Mouse (Mus musculus) Muller cell, postnatal 12 days (primary cell): ENCODE data around the gene Mapk8ip2.

Experiments used
- DNase-seq: peaks from one replicate; pipeline ENCODE4 v3.0.0-alpha.2; 2015; ENCODE audit errors: inconsistent ontology term

The Mapk8ip2 gene

DNA sequence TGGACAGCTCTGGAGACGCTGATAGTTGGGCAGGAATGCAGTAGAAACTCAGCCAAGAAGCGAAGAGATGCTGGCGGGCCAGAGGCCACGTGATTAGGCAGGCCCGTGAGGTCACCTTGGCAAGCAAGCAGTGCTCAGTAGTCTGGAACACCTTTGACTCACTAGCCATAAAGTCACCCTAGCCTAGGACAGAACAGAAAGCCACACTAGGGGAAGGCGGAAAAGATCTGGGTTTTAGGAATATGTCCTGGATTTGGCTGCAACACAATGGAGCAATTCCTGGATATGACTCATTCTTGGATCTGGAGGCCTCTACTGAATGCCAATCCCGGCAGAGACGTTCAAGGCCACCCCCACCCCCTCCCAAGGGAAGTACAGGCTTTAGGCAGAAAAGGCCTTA, 26.9 kb downstream of the Mapk8ip2 start:
- peak; percentile 83 for DNase-seq

DNA sequence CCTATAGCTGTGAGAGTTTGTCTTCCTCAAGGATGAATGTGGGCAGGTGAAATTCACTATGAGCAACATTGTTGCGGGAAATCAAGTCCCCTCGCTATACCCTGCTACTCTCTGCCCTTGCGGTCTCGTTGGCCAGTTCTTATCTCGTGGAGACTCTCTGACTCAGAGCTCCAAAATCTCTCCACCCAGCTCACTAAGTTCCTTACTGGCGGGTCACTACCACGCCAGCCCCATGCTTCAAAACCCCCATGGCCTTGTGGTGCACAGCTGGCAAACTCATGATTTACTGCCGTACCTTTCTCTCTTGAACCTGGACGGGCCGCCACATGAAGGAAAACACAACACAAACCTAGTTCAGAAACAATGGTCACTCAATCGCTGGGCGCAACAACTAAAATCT, 34.5 kb downstream of the Mapk8ip2 start:
- no peak for DNase-seq

DNA sequence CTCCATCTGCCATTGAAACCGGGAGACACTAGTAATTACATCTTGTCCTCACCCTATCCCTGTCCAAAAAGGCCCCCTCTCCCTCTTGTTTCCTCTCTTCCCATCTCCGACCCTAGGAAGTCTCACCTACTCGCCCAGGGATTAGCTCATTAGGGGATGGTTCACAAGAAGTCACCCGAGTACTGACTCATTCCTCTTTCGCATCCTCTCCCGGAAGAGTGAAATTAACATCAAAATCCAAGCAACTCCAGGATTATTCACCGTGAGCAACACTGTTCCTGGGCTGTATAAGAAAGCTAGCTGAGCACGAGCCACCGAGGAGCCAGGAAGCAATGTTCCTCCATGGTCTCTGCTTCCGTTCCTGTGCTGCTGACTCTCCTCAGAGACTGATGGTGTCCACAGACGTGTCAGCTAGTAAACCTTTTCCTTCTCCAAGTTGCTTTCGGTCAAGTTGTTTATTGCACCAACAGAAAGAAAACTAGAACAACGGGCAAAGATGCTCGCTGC, 35.0 kb downstream of the Mapk8ip2 start:
- no peak for DNase-seq

DNA sequence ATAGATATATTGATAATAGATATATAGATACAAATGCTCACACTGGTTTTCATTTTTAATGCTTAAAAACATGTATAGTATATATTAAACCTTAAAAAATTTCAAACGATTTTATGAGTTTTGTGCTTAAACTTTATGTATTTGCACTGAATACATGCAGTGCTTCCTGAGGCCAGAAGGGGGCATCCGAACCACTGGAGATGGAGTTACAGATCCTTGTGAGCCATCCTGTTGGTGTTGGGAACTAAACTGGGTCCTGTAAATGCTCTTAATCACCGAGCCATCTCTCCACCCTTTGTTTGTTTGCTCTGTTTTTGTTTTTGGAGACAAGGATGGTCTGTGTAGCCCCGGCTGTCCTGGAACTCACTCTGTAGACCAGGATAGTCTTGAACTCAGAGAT, 41.3 kb downstream of the Mapk8ip2 start:
- DNase-seq: no peak

DNA sequence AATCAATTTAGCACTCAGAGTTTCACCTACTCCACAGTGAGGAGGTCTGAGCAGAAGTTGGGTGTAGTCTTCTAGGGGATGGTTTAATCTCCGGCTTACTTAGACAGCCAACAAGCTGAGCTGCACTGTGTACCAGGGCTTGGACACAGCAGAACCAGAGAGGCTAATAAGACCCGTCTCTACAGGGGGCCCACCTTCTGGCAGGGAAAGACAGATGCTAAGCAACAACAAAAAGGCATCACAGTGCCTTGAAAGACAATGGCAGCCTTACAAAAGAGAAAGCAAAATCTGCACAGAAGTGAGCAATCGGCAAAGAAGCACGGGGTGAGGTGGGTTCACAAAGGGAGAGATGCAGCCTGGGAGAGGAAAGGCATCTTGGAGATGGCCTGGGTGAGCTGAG, 42.4 kb downstream of the Mapk8ip2 start:
- no peak for DNase-seq

DNA sequence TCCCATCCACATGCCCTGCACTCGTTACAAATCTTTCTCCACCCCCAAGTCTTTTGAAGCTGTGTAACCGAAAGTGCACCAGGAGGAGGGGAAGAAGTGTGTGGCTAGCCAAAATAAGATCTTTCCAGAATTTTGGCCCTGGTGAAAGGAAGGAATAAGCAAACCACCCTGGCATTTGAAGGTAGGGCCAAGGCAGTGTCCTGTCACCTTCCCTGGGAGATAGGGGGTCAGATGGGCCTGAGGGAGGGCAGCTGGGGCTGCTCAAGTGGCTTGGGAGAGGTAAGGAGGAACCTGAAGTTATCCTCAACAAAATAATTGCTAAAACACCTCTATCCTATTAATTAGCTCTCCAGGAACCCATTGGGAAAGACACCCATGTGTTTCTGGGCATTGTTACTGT, 43.1 kb downstream of the Mapk8ip2 start:
- DNase-seq: no peak

DNA sequence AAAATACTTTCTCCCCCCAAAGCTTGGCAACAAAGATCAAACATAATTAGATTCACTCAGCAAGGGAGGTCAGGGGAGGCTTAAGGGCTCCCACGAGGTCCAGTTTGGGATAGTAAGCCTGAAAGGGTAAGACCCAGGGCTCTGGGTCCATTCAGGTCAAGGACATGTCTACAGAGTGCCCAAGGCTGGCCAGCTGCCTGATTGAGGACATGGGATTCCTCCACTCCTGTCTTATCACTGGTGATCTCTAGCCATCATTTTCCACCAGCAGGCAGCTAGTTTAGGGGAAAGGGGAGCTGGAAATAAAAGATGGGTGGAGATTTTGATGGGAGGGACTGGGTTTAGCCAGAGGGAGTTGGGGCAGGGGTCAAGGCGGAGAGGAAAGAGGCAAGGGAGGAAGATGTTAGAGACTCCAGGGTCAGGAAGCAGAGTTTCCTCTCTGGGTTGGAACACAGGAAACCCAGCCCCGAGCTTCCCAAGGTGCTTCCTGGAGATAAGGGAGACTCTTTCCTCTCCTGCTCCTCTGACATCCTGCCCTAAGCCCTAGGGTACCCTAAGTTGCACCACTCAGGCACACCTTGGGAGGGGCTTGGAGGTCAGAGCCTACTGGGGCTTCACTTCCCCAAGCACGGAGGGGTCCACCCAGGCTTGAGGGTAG, 43.8 kb downstream of the Mapk8ip2 start:
- no peak for DNase-seq

DNA sequence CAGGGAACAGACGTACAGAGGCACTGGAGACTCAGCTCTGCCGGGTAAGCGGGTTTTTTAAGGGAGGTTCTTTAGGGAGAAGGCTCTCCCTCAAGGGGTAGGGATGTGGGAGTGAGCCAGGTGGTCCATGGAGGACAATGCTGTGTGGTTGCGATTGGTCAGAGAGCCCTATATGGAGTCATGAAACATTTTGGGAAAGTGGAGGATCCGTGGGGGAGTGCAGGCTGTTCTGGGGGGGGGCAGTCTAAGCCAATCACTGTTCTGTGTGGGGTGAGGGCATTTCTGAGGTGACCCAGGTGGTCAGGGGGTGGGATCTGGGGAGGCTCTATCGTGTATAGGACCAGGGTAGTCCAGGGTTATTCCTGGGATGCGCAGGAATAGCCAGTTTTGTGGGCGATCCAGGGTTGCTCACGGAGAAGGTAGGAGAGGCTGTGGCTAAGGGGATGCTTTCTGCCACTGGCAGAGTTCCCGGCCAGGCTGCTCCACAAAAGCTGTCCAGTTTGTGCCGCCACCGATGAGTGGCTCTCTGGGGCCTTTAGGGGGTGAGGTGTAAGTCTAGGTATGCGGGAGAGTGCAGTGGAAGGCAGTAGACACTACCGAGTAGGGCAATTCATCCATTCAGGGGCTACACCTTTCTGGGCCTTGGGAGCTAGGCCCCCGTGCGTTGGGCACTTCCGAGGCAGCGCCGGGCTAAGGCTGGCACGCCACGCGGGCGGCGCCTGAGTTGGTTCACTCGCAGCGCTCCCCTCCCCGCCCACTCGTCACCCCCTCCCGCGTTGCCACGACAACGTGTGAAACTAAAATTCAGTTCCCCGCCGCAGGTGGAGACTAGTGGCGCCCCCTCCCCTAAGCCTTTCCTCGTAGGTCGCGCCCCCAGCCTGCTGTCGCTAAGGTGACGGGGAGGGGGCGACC, 44.6 kb downstream of the Mapk8ip2 start:
- DNase-seq: peak; percentile 46

DNA sequence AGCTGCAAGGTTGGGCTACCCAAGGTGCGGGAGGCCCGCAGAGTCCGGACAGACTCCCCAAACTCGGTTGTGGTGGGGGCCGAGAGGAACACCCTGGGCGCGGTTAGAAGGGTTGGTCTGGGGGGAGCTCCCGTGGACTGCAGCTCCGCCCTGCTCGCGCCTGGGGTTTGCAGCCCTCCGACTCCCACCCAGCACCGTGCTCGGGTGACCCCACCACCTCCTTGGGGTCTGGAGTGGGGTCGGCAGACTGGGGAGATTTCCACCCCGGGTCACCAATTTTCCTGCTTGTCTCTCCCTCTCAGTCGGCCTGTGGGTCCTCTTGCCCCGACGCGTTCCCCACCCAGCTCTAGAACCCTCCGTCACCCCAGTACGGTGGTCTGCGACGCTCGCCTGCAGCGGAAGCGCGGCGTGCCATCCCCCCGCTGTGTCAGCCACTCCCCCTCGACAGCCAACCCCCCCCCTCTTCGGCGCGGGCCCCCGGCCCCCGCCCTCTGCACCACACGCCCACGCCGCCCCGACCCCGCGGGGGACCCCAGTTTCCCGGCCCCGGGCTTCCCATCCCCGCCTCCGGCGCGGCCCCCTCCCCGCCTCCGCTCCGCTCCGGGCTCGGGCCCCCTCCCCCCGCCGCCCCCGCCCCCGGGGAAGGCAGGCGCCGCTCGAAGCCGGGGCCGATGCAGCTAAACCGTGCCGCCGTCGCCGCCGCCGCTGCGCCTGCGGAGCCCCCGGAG, 45.4 kb downstream of the Mapk8ip2 start, which contains the start of gene Shank3:
Gene Shank3 (plus strand): TSS at position 663 of the 728 bp plus-strand sequence.
- DNase-seq: no peak

DNA sequence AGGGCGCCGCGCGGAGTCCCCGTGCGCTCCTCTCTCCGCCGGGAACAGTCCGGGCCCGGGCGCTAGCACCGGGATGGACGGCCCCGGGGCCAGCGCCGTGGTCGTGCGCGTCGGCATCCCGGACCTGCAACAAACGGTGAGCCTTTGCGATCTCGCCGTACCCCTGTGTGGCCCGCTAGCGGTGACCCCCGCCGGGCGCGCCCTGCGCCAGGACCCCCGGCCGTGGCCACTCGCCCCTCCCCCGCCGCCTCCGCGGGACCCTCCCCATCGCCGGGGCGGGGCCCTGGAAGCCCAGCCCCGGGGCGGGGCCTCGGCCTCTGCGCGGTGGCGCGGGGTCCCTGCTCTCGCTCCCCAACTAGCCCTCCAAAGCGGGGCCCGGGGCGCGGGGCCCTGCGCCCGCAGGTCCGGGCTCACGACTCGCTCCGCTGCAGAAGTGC, 46.1 kb downstream of the Mapk8ip2 start:
- peak; percentile 55 for DNase-seq

DNA sequence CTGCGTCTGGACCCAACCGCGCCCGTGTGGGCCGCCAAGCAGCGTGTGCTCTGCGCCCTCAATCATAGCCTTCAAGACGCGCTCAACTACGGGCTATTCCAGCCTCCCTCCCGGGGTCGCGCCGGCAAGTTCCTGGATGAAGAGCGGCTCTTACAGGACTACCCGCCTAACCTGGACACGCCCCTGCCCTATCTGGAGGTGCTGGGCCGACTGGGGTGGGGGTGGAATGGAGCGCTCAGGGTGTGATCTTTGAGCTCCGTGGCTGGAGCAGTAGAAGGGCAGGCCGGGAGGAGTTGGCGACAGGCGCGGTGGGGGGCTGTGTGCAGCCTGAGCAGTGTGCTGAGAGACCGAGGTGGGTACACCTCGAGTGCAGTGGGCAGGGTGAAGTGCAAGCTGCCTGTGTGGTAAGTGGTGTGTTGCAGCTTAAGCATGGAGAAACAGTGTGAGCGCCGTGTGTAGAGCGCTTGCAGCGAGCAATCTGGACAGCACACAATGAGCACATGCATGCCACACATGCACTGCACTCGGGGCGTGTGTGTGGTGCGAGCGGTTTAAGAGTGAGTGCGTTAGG, 46.6 kb downstream of the Mapk8ip2 start:
- DNase-seq: no peak

DNA sequence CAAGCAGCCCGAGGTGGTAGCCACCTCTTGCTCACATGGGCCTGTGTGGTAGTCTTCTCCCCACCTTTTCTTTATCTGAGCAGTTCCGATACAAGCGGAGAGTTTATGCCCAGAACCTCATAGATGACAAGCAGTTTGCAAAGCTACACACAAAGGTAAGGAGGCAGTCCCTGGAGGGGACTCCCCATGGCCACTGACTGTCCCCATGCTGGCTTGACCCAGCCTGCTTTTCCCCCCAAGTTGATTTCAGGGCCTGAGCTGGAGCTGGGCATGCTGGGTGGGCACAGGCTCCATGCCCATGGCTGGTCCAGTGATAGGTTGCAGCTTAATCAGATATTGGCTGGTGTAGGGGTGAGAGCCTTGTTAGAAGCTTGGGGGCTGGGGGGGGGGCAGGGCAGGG, 47.6 kb downstream of the Mapk8ip2 start:
- no peak for DNase-seq

DNA sequence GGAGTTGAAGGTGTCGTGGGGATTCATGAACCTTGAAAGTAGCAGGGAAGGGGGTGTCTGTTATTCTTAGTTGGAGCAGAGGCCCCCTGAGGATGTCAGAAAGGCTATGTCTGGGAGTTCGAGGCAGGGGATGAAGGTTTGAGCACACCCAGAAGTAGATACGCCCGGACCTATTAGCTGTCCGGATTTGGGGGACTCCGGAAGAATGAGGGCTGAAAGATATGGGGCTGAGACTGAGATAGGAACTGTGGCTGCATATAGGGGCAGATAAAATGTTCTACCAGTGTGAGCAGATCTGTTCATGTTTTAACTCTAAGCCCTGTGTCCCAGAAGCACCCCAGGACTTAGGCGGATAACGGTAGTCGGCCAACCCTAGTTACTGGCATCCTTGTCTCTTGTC, 51.1 kb downstream of the Mapk8ip2 start:
- no peak for DNase-seq

DNA sequence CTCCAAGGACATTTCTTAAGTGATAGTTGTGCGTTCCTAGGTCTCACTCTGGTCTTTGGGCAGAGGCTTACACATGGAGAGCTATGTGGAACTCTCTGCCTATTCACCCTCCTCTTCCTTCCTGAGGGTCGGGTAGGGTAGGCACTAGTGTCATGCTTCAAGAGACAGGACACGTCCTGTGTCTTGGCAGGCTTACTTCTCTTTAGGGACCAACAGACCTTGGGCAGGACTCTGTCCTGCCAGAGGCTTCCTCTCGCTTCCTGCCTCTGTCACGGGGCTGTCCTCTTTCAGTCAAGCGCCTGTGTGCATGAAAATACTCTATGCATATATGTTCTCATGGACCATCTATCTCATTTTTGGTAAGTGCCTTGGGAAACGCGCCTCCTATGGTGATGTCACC, 54.0 kb downstream of the Mapk8ip2 start:
- DNase-seq: no peak

DNA sequence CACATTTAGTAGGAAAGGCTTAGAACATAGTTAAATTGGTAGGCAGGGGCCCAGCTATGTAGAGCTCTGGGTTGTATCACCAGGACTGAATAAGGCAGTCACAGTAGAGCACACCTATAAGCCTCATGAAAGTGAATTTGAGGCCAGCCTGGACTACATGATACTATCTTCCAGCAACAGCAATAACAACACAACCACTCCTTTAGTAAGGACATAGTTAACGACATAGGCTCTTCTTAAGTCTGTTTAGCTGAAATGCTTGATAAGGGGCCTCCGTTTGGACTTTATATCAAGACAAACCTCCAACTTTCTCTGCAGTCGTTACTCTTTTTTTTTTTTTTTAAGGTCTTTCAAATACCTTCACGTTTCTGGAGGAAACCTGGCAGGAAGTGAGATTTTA, 59.0 kb downstream of the Mapk8ip2 start:
- no peak for DNase-seq
